In the genomic region with DNA sequence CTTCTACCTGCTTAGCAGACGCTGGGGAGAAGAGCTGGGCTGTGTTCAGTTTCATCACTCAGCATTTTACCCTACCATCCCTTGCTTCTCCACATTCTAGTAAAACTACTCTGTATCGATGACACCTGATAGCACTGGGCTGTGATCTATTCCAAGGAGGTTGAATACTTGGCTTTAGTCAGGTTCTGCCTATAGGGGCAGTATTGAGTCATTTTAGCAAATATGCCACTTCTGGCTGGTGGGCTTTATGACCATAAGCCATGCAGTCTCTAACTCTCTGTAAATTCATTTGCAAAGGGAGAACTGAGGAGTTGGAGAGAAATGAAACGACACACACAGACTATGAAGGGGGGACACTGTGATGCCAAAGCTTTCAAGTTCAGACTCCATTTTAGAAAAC, we compare ENCODE assay signal across 13 mouse cellular contexts. TPM values are rescaled to one million over a fixed set of nuclear protein-coding genes. Genes with fewer than 3 reads are reported as not detected.
DNase-seq lines count a peak whose midpoint lies in the region; TF ChIP-seq lines count a peak whose summit lies in the region.
"Had no signal": no experiment of that assay in that cellular context is flagged by ENCODE, and none has a peak within 500 bp of the region (broad histone marks: within the 10 kb centered on the region; RNA-seq: fewer than 3 reads in every experiment).

No protein-coding gene starts in this region.

- dilution Hi-C loops in CH12.LX (cut with MboI; ENCODE audit: extremely low pct_ligation_motif_present, extremely low pct_unique_long_range_greater_than_20kb, low sequenced_read_pairs) = no loop called here

- no peak overlapping the region for H3K27ac ChIP-seq in layer of hippocampus, adult 2 months
- H3K27ac ChIP-seq in CH12.LX (ENCODE audit: insufficient read depth, low read depth) = no peak overlapping the region
- H3K27ac ChIP-seq: liver, embryonic 15.5 days had no signal

- peak; percentile 68 for TF ChIP-seq CTCF in layer of hippocampus, adult 2 months (conservative IDR thresholded peaks at IDR 0.05)
- peak; percentile 63 to 65 for TF ChIP-seq CTCF in CH12.LX (conservative IDR thresholded peaks at IDR 0.05 in 1 of 2, IDR thresholded peaks at IDR 0.05 in 1 of 2; ENCODE audit: low read depth in 2 of 2, low read length in 2 of 2)

- H3K4me3 ChIP-seq in layer of hippocampus, adult 2 months = no peak overlapping the region
- no peak overlapping the region for H3K4me3 ChIP-seq in CH12.LX (replicated peaks in 1 of 3; ENCODE audit: low read depth in 2 of 3, low read length in 2 of 3, poor library complexity in 1 of 3)
- H3K4me3 ChIP-seq: liver, embryonic 15.5 days had no signal

- no peak overlapping the region for H3K4me2 ChIP-seq in CH12.LX (ENCODE audit: insufficient read depth, low read depth, poor library complexity, severe bottlenecking)
- H3K4me2 ChIP-seq: liver, embryonic 15.5 days had no signal

- no peaks in the 10 kb centered on the region for H3K4me1 ChIP-seq in CH12.LX (ENCODE audit: control insufficient read depth in 1 of 2, insufficient read depth in 2 of 2)
- H3K4me1 ChIP-seq: liver, embryonic 15.5 days had no signal

- no peak for TF ChIP-seq POLR2A in CH12.LX (IDR thresholded peaks at IDR 0.05; ENCODE audit: low read depth, low read length)

- H3K9me3 ChIP-seq in CH12.LX (replicated peaks; ENCODE audit: low read length) = peaks cover 6% of the 10 kb centered on the region
- H3K9me3 ChIP-seq: liver, embryonic 15.5 days had no signal

- no peaks in the 10 kb centered on the region for H3K79me2 ChIP-seq in CH12.LX (replicated peaks; ENCODE audit: control insufficient read depth, extremely low read depth, insufficient read depth, poor library complexity, severe bottlenecking)

- DNase-seq in layer of hippocampus, adult 2 months (ENCODE audit: low spot score in 2 of 2) = no peak
- DNase-seq in layer of hippocampus, adult 8-10 months (ENCODE audit: low spot score in 2 of 2) = no peak
- DNase-seq in CH12.LX (ENCODE audit: extremely low read depth) (peak; percentile 27), NIH3T3 (ENCODE audit: low read depth) (peak; percentile 43)
- DNase-seq in induced T-regulatory cell, adult 2 months (ENCODE audit: low read depth) = peak; percentile 36
- no peak for DNase-seq in ovary, postnatal 10 days (ENCODE audit: low spot score)
- no peak for DNase-seq in cerebellum, adult 9-11 months
- DNase-seq: cerebellum, adult 11-12 months; right cerebral cortex, postnatal 4 days had no signal

- H3K36me3 ChIP-seq in CH12.LX (replicated peaks in 1 of 2; ENCODE audit: control insufficient read depth in 1 of 2, insufficient read depth in 1 of 2, low read length in 1 of 2) = no peaks in the 10 kb centered on the region
- H3K36me3 ChIP-seq: liver, embryonic 15.5 days had no signal

- H3K27me3 ChIP-seq in CH12.LX (replicated peaks) = peaks cover 85% of the 10 kb centered on the region
- H3K27me3 ChIP-seq: liver, embryonic 15.5 days had no signal

- H3K9ac ChIP-seq in CH12.LX (ENCODE audit: insufficient read depth, low read depth) = no peak overlapping the region
- H3K9ac ChIP-seq: liver, embryonic 15.5 days had no signal

- TF ChIP-seq EP300 in CH12.LX (IDR thresholded peaks at IDR 0.05; ENCODE audit: low read length) = no peak

- in situ Hi-C loops in CH12.LX (cut with MboI; ENCODE audit: low pct_ligation_motif_present, low pct_unique_long_range_greater_than_20kb, low sequenced_read_pairs) = no loop called here

- TF ChIP-seq RAD21 in CH12.LX (IDR thresholded peaks at IDR 0.05; ENCODE audit: low read depth, low read length) = no peak; the same call in none of the 2 replicates

TF ChIP-seq in CH12.LX, 34 proteins besides CTCF, POLR2A, EP300 and RAD21:
- no peak for TF ChIP-seq CHD1 (IDR thresholded peaks at IDR 0.05; ENCODE audit: low read depth, low read length)
- TF ChIP-seq HCFC1 (IDR thresholded peaks at IDR 0.05; ENCODE audit: low read depth, low read length) = no peak
- TF ChIP-seq USF2 (conservative IDR thresholded peaks at IDR 0.05; ENCODE audit: low read depth, low read length) = no peak

RNA-seq across cellular contexts. Expression of a gene that starts 55.6 kb away (rescaled TPM):
- not detected for total RNA-seq in layer of hippocampus, adult 2 months (2021)
- total RNA-seq in layer of hippocampus, adult 8-10 months (2022) = not detected
- 0.17 TPM in 1 of 2 replicates, not detected in the other for total RNA-seq in CH12.LX (2012; rRNA removed)
- total RNA-seq in CH12.LX (2014; rRNA removed) = not detected in 2 replicates
- not detected in 2 replicates for polyA plus RNA-seq in CH12.LX (2012; ENCODE audit: insufficient read length, low read depth)
- total RNA-seq: heart, adult 8-10 months had no signal
- polyA plus RNA-seq: intestine, embryonic 14.5 days; liver, embryonic 15.5 days; neural tube, embryonic 11.5 days had no signal

Comparison
In these comparisons a context has a peak if more than half of its experiments do, and no peak if none do; other contexts are left out.
1. DNase-seq: peak in CH12.LX (single experiment), NIH3T3 (single experiment) and induced T-regulatory cell, adult 2 months (single experiment); none in layer of hippocampus, adult 2 months (0 of 2), layer of hippocampus, adult 8-10 months (0 of 2), ovary, postnatal 10 days (single experiment) and cerebellum, adult 9-11 months (single experiment).